Mouse (Mus musculus) hematopoietic stem cell, adult 5-6 weeks (primary cell): ENCODE measurements at regions not wholly inside any gene's neighbourhood (a gene's known extent, or its start where the extent isn't known, plus 50 kb on each side); places are given as distances from the start of the nearest gene placed in this dataset.
A peak's percentile ranks its signal among the peaks of the same experiment; 100 is the strongest.

Experiments
- ATAC-seq, 2 experiments: fragments of 125-278 bp in 1 of 2; replicated peaks in 1 of 2; 2 replicates each; pipeline ENCODE4 v1.8.0; 2016 to 2017; ENCODE audit warnings: inconsistent platforms in 2 of 2, mild to moderate bottlenecking in 2 of 2, moderate number of reproducible peaks in 2 of 2, low read depth in 1 of 2, moderate TSS enrichment in 1 of 2; ENCODE audit not compliant: low FRiP score in 2 of 2, poor library complexity in 2 of 2, severe bottlenecking in 2 of 2, insufficient read depth in 1 of 2, low TSS enrichment in 1 of 2

DNA sequence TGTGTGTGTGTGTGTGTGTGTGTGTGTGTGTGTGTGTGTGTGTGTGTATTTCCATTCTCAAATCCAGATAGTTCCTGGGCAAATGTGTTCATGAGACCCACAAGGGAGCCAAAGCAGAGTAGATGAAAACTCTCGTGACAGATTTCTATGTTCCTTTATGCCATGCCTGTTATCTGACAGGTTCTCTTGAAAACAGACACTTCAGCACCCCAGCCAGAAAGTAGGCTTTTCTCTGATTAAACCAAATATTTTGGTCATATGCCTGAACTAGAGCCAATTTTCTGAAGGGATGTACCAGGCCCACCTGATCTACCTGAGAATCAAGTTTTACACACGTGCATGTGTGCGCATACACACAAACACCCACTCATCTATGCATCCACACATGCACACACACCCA is 95.5 kb downstream of the Psat1 start:
- ATAC-seq, result no peak

DNA sequence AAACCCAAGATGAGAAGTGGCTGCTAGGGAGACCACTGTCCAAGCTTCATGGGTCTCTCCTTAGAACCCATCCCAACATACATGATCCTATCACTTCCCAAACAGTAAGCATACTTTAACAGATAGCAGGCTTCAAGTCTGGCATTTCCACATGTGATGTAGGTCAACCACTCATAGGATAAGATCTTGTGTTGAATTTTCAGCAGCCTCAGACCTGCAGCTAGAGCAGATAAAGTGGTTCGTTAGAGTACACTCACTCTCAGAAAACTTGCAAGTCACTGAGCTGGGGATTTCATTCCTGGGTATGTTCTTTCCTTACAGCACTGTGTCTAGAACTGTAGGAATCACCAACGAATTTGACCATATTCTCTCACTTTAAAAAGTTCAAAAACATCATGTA is 96.4 kb downstream of the Psat1 start:
- peak in 1 of 2 experiments; percentile 37; a peak in 1 of 4 replicates for ATAC-seq

DNA sequence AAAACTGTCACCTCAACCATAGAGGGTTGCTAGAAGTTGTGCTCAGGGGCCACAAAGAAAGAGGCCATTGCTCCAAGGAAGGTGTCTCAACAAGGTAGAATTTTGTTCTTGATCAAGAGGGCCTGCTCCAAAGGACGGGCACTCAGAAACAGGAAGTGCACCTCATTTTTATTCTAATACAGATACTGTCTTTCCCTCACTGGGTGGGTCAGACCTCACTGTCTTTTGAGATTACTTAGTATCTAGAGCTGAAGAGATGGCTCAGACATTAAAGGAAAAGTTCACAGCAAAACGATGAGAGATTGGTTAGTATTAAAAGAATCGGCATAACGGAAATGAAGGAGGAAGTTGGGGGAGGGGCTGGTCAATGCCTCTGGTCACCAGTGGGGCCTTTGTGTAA is 97.9 kb downstream of the Psat1 start:
- ATAC-seq, result no peak

DNA sequence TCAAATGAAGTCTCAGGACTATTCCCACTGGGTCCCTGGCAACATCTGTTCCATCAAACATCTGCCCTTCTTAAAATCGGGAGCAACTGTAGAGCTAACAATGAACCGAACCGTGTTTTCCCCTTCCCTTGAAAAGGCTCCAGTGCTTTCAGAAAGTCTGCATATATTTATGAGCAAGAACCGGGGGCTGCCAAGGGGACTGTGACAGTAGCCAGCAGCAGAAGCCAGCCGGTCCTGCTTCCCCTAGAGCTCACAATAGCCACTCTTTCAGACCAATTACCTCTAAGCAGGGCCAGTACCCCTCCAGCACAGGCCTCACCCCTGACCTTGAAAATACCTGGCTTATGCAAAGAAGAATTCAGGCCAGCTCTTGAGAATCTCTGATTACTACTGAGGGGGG is 108.8 kb downstream of the Psat1 start:
- ATAC-seq, result no peak

DNA sequence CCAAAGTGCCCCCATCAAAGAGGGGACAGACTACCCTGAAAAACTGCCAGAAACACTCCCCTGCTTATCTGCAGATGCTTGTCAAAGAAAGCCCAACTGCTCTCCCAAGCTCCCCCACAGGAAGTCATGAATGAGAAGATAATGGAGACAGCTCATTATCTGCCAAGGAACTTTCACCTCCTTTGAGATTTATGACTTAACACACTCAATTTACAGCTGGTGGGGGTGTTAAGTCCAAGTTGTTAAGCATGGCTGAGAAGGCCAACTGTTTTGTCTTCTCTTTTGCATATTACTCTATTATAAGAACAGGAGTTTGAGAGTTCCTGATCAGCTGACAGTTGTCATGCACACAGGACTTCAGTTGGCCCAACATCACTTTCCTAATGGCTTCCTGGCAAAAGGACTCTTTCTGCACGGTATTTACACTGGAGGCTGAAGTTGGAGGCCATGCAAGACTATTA is 109.4 kb downstream of the Psat1 start:
- ATAC-seq, result peak; percentile 77 to 83

DNA sequence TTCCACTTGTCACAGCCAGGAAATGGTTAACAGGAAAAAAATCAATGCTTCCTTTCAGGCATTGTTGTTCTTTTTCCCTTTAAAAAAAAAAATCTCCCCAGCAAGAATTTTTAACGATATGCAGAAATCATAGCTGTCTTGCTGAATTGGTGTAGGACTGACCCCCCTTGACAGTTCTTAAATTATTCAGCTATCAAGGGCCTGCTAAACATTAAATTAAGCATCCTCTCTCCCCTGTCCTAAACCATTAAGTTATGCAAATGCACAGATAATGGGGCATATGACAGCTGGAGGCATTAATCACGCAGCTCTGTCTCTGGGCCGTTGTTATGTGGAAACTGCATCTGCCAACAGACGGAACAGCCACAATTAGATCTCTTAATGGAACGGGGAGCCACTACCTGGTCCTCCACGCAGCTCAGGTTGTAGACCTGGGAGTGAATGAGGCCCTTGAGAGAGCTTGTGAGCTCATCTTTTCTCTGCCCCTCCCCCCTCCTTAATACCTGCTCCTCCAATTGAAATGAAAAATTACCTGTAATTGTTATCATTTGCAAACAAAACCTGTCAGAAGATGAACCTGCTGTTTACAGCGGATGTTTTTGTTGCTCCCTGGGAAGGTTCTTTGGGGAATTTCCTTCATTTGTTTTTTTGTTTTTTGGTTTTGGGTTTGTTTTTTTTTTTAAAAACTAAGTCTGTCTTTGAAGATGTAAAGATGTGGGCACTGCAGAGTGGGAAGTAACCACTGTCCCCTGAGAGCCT is 110.0 kb downstream of the Psat1 start:
- ATAC-seq, result peak; percentile 42 to 47

DNA sequence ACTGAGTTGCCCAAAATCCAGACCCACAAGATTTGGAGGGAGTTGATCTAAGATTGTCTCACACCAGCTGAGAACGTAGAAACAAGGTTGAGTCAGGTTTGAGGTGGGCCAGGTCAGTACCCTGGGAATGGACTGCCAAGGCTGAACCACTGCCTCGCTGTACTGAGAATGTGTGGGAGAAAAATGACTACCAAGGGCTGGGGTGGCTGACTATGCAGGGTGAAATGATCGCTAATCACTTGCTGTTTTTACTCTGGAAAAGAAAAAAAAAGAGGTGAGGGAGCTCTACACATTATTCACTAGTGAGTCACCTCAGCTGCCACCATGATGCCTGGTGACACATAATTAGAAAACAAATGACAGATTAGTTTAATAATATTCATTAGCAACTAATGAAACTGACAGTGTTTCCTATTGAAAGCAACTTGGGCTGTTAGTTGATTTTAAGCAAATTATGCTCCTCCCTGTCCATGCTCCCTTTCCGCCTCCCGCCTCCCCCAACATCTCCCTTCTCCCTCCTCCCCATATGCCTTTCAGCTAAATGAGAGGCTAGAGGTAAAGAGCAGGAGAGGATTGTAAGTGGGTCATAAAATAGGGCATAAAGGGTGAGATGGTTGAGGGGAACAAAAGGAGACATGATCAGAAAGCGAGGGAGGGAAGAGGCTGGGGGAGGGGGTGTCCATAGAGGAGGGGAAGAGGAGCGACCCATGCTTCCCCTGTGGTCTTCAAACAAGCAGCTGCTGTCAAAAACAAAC is 110.8 kb downstream of the Psat1 start:
- ATAC-seq, result peak; percentile 12 to 52; a peak in 2 of 4 replicates

DNA sequence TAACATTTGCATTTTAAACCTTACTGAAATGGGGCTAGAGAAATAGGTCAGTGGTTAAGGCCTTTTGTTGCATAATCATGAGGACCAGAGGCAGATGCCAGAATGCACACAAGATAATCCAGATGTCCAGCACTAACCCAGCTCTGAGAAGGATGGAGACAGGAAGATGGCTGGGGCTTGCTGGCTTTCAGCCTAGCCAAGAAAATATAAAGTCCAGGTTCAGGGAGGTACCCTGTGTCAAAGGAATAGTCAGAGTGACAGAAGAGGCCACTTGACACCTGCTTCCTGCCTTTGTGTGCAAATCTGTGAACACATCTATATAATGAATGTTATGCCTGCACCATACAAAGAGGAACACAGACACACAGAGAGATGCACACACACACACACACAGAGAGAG is 116.8 kb downstream of the Psat1 start:
- ATAC-seq, result peak in 1 of 2 experiments; percentile 40; a peak in 1 of 4 replicates

DNA sequence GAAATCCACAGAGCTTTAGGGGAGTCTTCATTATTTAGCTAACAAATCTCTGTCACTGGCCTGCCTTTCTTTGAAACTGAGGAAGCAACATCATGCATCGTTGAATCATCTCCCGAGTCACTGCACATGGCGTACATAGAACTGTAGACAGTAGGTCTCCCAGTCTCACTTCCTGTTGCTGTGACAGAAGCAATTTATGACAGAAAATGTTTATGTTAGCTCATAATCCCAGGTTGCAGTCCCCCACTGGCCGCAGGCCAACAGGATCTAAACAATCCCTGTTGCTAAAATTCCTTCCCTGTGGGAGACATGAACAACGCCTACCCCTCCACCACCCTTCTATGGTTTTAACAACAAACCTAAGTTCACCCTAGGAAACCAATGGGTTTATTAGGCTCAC is 118.0 kb downstream of the Psat1 start:
- peak in 1 of 2 experiments; percentile 34; a peak in 1 of 4 replicates for ATAC-seq

DNA sequence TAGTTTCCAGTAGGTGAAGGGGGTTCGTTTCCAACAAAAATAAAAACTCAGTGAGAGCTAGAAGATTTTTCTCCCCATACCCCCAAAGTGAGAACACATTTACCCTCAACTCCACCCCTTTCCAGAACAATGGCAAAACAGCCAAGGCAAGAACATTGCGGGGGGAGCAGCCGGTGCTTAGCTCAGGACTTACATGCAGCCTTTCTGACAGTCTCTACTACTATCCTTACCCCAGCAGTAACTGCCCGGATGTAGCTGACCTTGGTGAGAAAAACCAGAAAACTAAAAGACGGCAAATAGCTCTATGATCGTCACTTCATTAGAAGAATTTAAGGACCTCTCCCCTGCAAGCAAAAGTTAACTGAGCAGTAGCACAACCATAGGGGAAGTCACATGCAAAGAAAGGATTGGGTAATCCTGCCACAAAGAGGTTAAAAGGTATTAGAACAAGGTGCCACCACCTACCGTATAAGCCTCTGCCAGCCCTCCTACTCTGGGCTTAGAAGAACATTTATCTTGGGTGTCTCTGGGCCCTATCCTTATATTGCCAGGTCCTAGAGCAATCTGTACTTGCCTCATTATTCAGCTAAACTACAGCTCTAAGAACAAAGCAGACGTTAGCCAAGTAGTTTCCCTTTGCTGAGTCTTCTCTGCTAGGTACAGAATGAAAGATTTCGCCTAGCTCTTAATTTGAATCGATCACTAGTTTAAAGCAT is 119.0 kb downstream of the Psat1 start:
- ATAC-seq, result no peak

DNA sequence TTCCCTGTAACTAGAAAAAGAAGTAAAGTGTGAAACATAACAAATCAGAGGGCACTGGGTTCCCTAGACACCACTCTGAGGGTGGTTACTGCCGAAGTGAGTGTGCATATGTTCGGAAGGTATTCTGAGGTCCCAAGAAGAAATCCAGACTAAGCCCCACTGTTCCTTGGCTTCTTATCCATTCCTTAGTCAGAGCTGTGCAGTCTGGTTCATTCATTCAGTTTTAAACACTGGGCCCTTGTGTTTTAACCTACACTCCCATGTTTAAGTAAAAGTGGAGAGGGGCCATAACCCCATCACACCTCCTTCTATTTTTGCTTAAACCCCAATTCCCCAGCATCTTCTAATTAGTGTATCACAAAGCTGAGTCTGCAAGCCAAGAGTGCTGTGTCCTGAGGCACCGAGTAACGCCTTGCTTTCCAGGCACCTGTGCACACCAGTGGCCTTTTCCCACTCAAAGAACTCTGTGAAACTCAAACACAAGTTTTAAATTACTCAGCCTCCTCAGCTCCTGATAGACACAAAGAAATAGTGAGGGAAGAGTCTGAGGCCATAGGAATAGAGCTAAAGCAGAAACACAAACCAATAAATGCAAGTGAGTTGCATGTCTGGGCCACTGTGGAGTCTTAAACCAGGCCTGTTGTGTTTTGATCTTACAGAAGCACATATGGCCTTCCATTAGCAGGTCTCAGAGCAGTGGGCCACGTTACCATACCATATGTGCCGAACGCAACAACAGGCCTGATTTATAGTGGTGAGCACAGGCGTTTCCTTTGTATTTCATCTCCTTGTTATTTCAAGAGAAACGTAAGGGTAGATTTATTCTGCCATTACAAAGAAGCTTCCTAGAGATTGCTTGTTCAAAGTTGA is 119.8 kb downstream of the Psat1 start:
- ATAC-seq, result no peak

DNA sequence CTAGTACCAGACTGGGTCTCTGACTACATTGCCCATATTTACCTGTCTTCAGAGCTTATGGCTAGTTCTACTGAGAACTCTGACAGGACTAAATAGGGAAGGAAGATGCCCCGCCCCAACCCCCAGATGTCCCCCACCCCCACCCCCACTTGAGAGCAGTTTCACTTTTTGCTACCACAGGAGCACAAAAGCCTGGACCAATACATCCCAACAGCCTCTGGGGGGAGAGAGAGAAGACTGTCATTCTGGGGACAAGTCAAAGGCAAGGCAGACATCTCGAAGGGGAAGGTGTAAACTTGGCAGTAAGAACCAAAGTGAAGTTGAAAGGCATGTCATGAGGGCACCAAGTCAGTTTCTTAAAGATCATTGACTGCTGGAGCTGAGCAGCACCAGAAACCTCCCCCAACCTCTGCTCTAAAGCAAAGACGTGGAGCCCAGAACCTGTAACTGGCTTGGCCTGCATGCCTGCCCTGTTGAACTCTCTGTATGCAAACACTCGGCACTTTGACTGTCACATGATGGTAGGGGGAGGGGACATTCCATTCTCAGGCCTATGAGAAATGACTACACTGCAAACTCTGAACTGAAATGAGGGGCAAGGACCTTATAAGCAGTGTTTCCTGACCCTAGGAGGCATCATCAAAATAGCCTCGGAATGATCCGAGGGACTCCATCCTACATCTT is 123.3 kb downstream of the Psat1 start:
- ATAC-seq, result peak; percentile 72 to 77

DNA sequence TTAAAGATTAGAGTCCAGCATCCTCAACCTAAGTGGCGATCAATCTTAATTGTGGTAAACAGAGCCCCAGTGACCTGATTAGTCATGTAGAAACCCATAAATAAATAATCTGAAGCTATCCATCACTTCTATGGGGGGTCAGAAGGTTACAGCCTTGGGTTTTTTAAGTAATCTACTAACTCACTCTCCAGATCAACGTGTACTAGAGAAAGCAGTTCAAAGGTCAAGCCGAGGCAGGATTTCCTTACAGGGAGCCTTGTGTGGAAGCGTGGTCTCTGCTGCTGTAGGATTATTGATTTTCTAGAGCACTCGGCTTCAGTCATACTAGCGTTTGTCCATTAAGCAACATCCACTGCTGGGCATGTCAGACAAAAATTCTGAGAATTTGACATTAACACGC is 127.1 kb downstream of the Psat1 start:
- ATAC-seq, result no peak

DNA sequence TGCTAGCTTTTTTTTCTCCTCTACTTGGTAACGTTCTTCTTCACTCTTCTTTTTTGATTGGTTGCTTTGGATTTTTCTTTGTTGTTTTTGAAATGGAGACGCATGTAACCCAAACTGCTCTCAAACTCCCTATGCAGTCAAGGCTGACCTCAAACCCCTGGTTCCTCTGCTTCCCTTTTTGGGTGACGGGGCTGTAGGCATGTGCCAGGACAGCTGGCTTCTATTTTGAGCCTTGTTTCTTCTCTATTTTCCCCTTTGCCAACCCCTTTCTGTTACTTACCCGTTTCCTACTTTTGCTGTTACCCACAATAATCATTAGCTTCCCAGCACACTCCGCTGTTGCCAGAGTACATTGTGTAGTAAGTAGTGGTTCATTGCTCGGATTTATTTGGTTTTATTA is 132.0 kb downstream of the Psat1 start:
- peak; percentile 96 to 98 for ATAC-seq

DNA sequence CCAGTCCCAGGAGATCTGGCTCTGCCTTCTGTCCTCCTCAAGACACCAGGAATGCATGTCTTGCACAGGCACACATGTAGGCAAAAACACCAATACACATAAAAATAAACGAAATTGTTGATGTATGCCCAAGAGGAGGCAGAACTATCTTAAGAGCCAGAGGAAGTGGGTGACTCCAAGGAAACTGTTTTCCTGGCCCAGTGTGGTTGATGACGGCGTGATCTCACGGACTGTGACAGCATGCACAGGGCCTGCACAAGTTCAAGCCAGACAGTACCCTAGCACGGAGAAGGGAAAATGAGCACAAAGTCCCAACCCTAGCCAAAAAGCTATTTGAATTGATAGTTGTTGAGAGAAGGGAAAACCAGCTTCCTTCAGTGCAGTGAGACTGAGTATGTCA is 138.1 kb downstream of the Psat1 start:
- ATAC-seq, result no peak

DNA sequence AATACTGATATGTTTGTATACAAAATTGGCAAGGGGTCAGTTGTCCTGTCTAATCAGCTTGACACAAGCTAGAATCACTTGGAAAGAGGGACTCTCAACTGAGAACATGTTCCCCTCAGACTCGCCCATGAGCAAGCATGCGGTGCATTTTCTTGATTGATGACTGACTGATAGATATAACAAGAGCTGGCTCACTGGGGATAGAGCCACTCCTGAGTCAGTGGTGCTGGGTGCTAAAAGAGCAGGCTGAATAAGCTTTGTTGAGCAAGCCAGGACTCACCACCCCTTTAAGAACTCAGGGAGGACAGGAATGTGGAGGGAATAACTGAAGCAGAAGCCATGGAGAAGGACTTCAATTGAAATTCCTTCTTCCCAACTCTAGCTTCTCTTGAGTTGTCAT is 139.5 kb downstream of the Psat1 start:
- ATAC-seq, result no peak
